Mouse (Mus musculus): ENCODE measurements at regions not wholly inside any gene's neighbourhood (a gene's known extent, or its start where the extent isn't known, plus 50 kb on each side); places are given as distances from the start of the nearest gene placed in this dataset.

DNA sequence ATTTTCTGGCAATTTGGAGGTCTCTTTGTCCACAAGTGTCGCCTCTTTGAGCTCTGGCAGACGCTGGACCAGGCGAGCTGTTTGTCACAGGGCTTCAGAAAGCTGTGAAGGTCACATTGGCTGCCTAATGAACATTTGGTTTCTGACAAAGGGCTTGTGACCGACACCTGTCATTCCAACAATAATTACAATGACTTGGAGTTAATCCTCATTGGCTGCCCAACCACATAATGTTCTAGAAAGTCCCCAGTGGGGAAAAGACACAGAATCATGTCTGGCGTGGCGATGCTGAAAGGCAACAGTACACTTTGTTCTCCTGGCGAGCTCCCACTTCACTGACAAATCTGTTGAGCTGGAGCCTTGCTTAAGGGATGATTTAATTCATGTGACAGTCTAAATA lies 194.4 kb downstream of the Gm10260 start:
- TF ChIP-seq POLR2A (IDR thresholded peaks at IDR 0.05; ENCODE audit: control insufficient read depth, low read depth, low read length) (no peak), CTCF (IDR thresholded peaks at IDR 0.05; ENCODE audit: control insufficient read depth, insufficient read depth, insufficient replicate concordance, low read depth, low read length) (no peak)
